Mouse (Mus musculus): ENCODE data around the gene Dgki.

- TF ChIP-seq CTCF (IDR thresholded peaks at IDR 0.05; ENCODE audit: low read depth, low read length) (no peak), GATA1 (IDR thresholded peaks at IDR 0.05; ENCODE audit: borderline replicate concordance, low read length) (no peak), TAL1 (conservative IDR thresholded peaks at IDR 0.05; ENCODE audit: low read depth, low read length) (no peak), GATA2 (IDR thresholded peaks at IDR 0.05; ENCODE audit: borderline replicate concordance, low read depth, low read length) (no peak)
Observed at GRCm38 (mm10) chr6:37326603-37326955, 26.6 kb upstream of the Dgki start.
